Mouse (Mus musculus) cerebellum, adult (tissue): ENCODE results near the gene Depdc5.
"Not testable (repeated sequence)": the region's sequence is repeated elsewhere in the genome, so short reads cannot be mapped to it uniquely, and the experiment has no call there.

Source experiments
- ATAC-seq: cut with Nextera tagmentation; 2 replicates; pipeline ENCODE4 v1.9.2; 2017; ENCODE audit warnings: mild to moderate bottlenecking, moderate library complexity, mixed read lengths; ENCODE audit not compliant: insufficient number of reproducible peaks, low FRiP score, low TSS enrichment

The Depdc5 gene

GRCm38 (mm10) chr5:32863253-32864228 lies at the start of gene Depdc5:
Gene Depdc5, plus strand, starts transcription at chr5:32863701.
- peak; percentile 99 for ATAC-seq

- no peak for ATAC-seq
Measured at GRCm38 (mm10) chr5:32815396-32815795, 48.1 kb upstream of the Depdc5 start.

DNA sequence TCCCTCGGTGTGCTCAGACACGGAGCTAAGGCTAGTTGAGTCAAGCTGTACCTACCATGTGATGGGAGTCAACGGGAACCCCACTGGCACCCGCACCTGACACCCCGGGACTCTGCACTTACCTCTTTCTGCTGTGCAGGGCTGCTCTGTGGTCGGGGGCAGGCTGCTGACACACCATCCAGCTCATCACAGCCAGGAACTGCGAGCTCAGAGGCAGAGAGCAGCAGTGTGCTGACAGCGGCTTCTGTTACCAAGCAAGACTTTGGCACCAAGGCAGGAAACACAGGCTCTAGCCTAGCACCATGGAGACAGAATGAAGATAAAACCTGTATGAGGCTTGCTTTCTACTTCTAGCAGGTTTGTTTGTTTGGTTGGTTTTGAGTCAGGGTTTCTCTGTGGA lies 43.0 kb upstream of the Depdc5 start:
- ATAC-seq, result no peak

DNA sequence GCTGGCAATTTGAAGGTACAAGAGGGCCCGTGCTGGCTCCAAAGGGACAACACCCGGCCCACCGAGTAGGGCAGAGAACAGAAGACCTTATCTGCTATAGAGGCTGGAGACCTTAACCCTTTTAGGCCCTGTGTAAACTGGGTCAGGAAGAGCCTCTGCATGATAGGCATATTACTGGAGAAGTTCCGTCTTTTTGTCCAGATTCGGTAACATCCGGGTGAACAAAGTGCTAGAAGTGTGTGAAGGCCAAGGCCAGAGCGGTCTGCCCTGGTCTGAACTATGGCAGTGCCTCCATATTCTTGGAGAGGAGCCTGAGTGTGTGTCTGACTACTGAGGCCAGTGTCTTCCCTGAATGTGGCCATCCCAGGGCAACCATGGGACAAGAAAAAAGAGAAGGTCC lies 36.5 kb upstream of the Depdc5 start, which contains the start of gene Gm20671:
Gene Gm20671 (minus strand): TSS at position 101 of the 400 bp plus-strand sequence.
- no peak for ATAC-seq

DNA sequence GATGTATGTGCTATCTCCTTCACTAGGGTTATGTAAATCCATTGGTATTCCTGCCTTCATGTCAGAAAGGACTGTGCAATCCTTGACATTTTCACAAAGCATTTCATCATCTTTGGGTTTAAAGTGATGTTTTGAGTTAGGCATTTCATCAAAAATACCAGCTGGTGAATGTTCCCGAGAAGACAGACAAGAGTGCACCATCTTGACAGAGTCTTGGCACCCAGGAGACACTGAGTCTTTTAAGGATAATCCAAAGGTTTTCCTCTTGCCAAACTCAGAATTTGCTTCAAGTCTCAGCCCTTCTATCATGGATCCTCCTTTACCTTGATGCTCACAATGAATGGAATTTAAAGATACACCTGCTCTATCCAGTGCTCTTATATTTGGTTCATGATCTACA lies 34.7 kb upstream of the Depdc5 start:
- ATAC-seq, result not testable (repeated sequence)

DNA sequence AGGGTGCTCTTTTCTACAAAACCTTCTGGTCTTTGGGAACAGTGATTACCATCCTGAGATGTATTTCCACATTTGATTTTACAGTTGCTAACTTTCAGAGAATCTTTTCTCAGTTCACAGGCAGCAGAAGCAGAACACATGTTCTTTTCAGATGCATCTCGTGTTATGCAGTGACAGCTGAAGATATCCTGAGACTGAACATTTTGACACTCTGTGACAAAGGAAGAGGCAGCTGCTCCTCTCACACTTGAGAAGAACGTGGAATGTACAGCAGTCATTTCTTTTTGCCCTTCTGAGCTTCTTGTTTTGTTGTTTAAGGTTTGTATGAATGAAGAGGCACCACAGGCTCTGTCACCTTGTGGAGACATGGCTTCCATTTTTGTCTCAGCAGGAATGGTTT lies 33.4 kb upstream of the Depdc5 start:
- no peak for ATAC-seq

DNA sequence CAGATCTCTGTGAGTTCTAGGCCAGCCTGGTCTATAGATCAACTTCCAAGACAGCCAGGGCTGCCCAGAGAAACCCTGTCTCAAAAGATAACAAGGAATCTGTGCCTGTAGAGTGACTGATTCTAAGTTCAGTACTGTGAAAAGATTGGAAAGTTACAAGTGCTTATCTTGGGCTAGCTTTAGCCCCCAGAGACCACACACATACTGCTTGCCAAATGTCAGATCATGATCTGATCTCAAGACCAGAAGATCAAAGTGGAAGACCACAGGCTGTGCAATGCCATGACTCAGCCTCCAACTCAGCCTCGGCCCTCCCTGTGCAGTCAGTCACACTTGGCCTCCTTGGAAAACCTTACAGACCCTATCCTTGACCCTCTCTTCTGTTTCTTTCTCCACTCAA lies 29.0 kb upstream of the Depdc5 start:
- no peak for ATAC-seq

DNA sequence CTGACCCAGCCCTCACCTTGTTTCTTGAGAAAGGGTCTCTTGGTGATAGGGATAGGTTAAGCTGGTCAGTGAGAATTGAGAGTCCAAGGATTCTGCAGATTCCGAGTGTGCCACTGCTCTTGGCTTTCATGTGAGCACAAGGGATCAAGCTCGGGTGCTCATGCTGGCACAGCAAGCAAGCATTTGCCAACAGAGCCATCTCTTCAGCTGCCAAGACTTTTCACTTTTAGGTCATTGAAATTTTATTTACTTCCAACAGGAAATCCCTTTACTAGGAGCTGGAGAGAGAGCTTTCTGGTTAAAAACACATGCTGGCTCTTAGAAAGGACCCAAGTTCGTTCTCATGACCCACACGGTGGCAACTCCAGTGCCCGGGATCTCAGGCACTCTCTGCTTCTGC lies 26.5 kb upstream of the Depdc5 start:
- ATAC-seq, result no peak; the same call in 1 of the 2 replicates

- ATAC-seq, result no peak
Measured at GRCm38 (mm10) chr5:32840029-32840428, 23.5 kb upstream of the Depdc5 start.

GRCm38 (mm10) chr5:32849178-32849577 lies 14.3 kb upstream of the Depdc5 start:
- no peak for ATAC-seq

DNA sequence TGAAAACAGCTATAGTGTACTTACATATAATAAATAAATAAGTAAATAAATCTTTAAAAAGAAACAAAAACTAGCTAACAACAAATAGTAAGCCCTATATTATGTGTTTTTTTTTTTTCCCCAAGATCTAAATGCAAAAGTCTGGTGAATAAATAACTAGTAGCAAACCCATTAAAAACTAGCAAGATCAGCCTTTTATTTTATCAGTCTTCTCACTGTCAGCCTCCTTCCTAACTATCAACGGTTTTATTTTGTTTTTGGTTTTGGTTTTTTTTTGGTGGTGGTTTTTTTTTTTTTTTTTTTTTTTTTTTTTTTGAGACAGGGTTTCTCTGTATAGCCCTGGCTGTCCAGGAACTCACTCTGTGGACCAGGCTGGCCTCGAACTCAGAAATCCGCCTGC lies 13.9 kb upstream of the Depdc5 start:
- ATAC-seq, result not testable (repeated sequence)

- ATAC-seq, result no peak
Measured at GRCm38 (mm10) chr5:32852026-32852425, 11.5 kb upstream of the Depdc5 start.

DNA sequence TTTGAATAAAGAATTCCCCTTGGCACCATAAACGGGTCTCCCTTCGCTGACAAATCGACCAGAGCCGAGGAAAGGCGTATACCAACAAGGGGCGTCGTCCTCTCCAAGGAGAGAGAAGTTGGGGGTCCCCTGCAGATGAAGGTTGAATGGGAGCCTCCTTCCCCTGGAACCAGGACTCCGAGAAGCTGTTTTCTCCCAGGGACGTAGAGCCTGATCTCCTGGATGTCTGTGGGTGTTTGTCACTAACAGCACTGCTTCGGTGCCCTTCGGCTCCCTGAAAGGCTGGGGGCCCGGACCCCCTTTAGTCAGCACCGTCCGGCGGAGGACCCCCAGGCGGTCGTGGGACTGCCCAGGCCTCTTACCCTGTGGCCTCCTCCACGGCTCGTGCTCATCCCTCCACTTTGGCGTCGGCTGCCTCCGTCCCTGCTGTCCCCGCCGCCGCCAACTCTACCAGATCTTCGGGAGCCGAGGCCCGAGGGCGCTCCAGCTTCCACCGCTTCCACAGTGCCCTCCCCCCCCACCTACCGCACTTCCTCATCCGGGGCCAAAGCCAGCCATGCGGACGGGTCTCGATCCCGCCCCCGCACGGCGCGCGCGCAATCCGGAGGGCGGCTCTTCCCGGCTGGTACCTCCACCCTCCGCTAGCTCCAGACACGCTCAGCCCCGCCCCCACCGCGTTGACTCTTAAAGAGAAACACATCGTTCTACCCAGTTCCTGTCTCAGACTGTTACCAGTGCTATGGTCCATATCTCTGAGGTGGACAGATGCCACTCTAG lies 9.6 kb upstream of the Depdc5 start, which contains the start of gene Prr14l:
Gene Prr14l (minus strand): TSS at position 526 of the 777 bp plus-strand sequence.
- peak; percentile 89 for ATAC-seq

- ATAC-seq, result no peak
Measured at GRCm38 (mm10) chr5:32854818-32855217, 8.7 kb upstream of the Depdc5 start.

GRCm38 (mm10) chr5:32855274-32855673 lies 8.2 kb upstream of the Depdc5 start:
- ATAC-seq, result not testable (repeated sequence)

DNA sequence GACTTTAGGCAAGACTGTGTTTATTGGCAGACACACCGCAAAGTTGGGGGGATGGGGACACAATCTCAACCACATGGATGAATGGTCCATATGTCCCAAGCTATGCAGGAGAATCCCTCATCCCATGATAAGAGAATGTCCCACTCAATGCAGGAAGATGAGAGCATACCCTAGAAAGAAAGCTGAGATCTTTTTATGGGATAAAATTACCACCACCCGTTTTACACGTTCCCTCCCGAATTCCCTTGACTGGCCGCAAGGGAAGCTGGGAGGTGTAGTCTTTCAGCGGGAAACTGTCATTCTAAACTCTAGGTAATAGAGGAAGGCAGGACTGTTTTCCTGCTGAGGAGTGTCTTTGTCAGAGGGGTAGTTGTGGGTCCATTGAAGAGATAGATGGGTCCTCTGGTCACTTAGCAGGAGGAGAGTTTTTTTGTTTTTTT lies 5.7 kb upstream of the Depdc5 start:
- 0 out of 2 replicates have a peak, but pooled peaks have one; percentile 49 for ATAC-seq

GRCm38 (mm10) chr5:32861082-32861481 lies 2.4 kb upstream of the Depdc5 start:
- no peak for ATAC-seq

GRCm38 (mm10) chr5:32862469-32863132 lies 900 bp upstream of the Depdc5 start:
- ATAC-seq, result no peak

GRCm38 (mm10) chr5:32869389-32870024 lies 6.0 kb downstream of the Depdc5 start:
- no peak for ATAC-seq

- no peak for ATAC-seq
Measured at GRCm38 (mm10) chr5:32872346-32872745, 8.8 kb downstream of the Depdc5 start.
